12 mouse cellular contexts compared by ENCODE assay signal in genomic region chr6:36728079-36728478, GRCm38 (mm10).
DNase-seq lines count a peak whose midpoint lies in the region; ATAC-seq and TF ChIP-seq lines count a peak whose summit lies in the region.
"Had no signal": no experiment of that assay in that cellular context is flagged by ENCODE, and none has a peak within 500 bp of the region (broad histone marks: within the 10 kb centered on the region; RNA-seq: fewer than 3 reads in every experiment).

No protein-coding gene starts in this region.

- H3K27ac ChIP-seq in hindbrain, embryonic 13.5 days = no peak overlapping the region
- H3K27ac ChIP-seq in hindbrain, embryonic 11.5 days (ENCODE audit: low read depth, low read length) = no peak overlapping the region
- no peak overlapping the region for H3K27ac ChIP-seq in lung, postnatal 0 days (ENCODE audit: low read length)
- H3K27ac ChIP-seq: embryonic facial prominence, embryonic 13.5 days; liver, embryonic 15.5 days; neural tube, embryonic 12.5 days had no signal

- H3K9ac ChIP-seq in hindbrain, embryonic 13.5 days = no peak overlapping the region
- H3K9ac ChIP-seq in hindbrain, embryonic 11.5 days (ENCODE audit: low read depth, low read length) = no peak overlapping the region
- H3K9ac ChIP-seq in lung, postnatal 0 days (replicated peaks; ENCODE audit: low read depth) = no peak overlapping the region
- H3K9ac ChIP-seq: embryonic facial prominence, embryonic 13.5 days; liver, embryonic 15.5 days; neural tube, embryonic 12.5 days had no signal

- intact Hi-C loops in left cerebral cortex, postnatal 14 days (cut with DNase I) = no loop called here

- TF ChIP-seq POLR2A in brain, embryonic 14.5 days (IDR thresholded peaks at IDR 0.05; ENCODE audit: borderline replicate concordance, extremely low read depth, insufficient read depth, insufficient read length, poor library complexity, severe bottlenecking) = no peak

- no peaks in the 10 kb centered on the region for H3K27me3 ChIP-seq in hindbrain, embryonic 13.5 days
- H3K27me3 ChIP-seq in hindbrain, embryonic 11.5 days (ENCODE audit: control insufficient read depth, insufficient read depth, low read length) = no peaks in the 10 kb centered on the region
- no peaks in the 10 kb centered on the region for H3K27me3 ChIP-seq in lung, postnatal 0 days (replicated peaks; ENCODE audit: insufficient read depth, low read length)
- H3K27me3 ChIP-seq: embryonic facial prominence, embryonic 13.5 days; liver, embryonic 15.5 days; neural tube, embryonic 12.5 days had no signal

- ATAC-seq in hindbrain, embryonic 13.5 days (ENCODE audit: low FRiP score) = 0 out of 2 replicates have a peak, but pooled peaks have one; percentile 54
- no peak for ATAC-seq in hindbrain, embryonic 11.5 days (ENCODE audit: low FRiP score)
- ATAC-seq in lung, postnatal 0 days = no peak

- H3K4me3 ChIP-seq in hindbrain, embryonic 13.5 days = no peak overlapping the region
- no peak overlapping the region for H3K4me3 ChIP-seq in hindbrain, embryonic 11.5 days (ENCODE audit: low read depth, low read length)
- H3K4me3 ChIP-seq in lung, postnatal 0 days (ENCODE audit: low read depth, low read length) = no peak overlapping the region
- H3K4me3 ChIP-seq: embryonic facial prominence, embryonic 13.5 days; liver, embryonic 15.5 days; neural tube, embryonic 12.5 days had no signal

- TF ChIP-seq CTCF in lung, postnatal 0 days (IDR thresholded peaks at IDR 0.05) = no peak
- no peak for TF ChIP-seq CTCF in brain, embryonic 14.5 days (IDR thresholded peaks at IDR 0.05; ENCODE audit: borderline replicate concordance, extremely low read depth, insufficient read depth, insufficient read length)

- peak; percentile 4 to 12 for DNase-seq in cerebellum, adult 18-20 months
- no peak for DNase-seq in cerebellum, adult 9-11 months
- no peak for DNase-seq in hindbrain, embryonic 11.5 days (ENCODE audit: low spot score)
- peak; percentile 11 for DNase-seq in lung, postnatal 10 days
- DNase-seq in lung, postnatal 0 days (ENCODE audit: low spot score) = no peak
- peak; percentile 52 for DNase-seq in brain, embryonic 14.5 days (ENCODE audit: low read depth)
- no peak for DNase-seq in left cerebral cortex, postnatal 14 days (ENCODE audit: low spot score in 2 of 2)

- H3K36me3 ChIP-seq in hindbrain, embryonic 13.5 days = peaks cover 44% of the 10 kb centered on the region
- peaks cover 6% of the 10 kb centered on the region; the same call in 1 of the 2 replicates for H3K36me3 ChIP-seq in hindbrain, embryonic 11.5 days (ENCODE audit: control insufficient read depth, insufficient read depth, low read length)
- H3K36me3 ChIP-seq in lung, postnatal 0 days (ENCODE audit: insufficient read depth, low read length) = no peaks in the 10 kb centered on the region
- H3K36me3 ChIP-seq: liver, embryonic 15.5 days had no signal

- WGBS in hindbrain, embryonic 13.5 days = 76% methylated on average over 7 of the region's 7 CpGs
- WGBS in hindbrain, embryonic 11.5 days = 86% methylated on average over 7 of the region's 7 CpGs
- WGBS in lung, postnatal 0 days = 49% methylated on average over 7 of the region's 7 CpGs

- peaks cover 23% of the 10 kb centered on the region for H3K9me3 ChIP-seq in hindbrain, embryonic 13.5 days
- H3K9me3 ChIP-seq in hindbrain, embryonic 11.5 days (ENCODE audit: control insufficient read depth, low read length) = peaks cover 4% of the 10 kb centered on the region; the same call in 1 of the 2 replicates
- no peaks in the 10 kb centered on the region for H3K9me3 ChIP-seq in lung, postnatal 0 days (ENCODE audit: low read length)

- H3K4me2 ChIP-seq in hindbrain, embryonic 13.5 days = no peak overlapping the region
- no peak overlapping the region for H3K4me2 ChIP-seq in hindbrain, embryonic 11.5 days (replicated peaks; ENCODE audit: low read depth, low read length)
- H3K4me2 ChIP-seq in lung, postnatal 0 days (replicated peaks; ENCODE audit: low read depth, low read length) = no peak overlapping the region
- H3K4me2 ChIP-seq: embryonic facial prominence, embryonic 13.5 days; heart, embryonic 11.5 days; liver, embryonic 15.5 days; neural tube, embryonic 12.5 days had no signal

- H3K4me1 ChIP-seq in hindbrain, embryonic 13.5 days (replicated peaks) = peaks cover 6% of the 10 kb centered on the region
- no peaks in the 10 kb centered on the region for H3K4me1 ChIP-seq in hindbrain, embryonic 11.5 days (replicated peaks; ENCODE audit: control insufficient read depth, insufficient read depth, low read length)
- no peaks in the 10 kb centered on the region for H3K4me1 ChIP-seq in lung, postnatal 0 days (ENCODE audit: insufficient read depth, low read depth, low read length)
- H3K4me1 ChIP-seq: liver, embryonic 15.5 days; neural tube, embryonic 12.5 days had no signal

- TF ChIP-seq EP300 in lung, postnatal 0 days (IDR thresholded peaks at IDR 0.05) = no peak

Comparison
In these comparisons a context has a peak if more than half of its experiments do, and no peak if none do; other contexts are left out.
1. DNase-seq: peak in cerebellum, adult 18-20 months (2 of 2), lung, postnatal 10 days (single experiment) and brain, embryonic 14.5 days (single experiment); none in cerebellum, adult 9-11 months (single experiment), hindbrain, embryonic 11.5 days (single experiment), lung, postnatal 0 days (single experiment) and left cerebral cortex, postnatal 14 days (0 of 2).